Mouse (Mus musculus) MEL (cell line): ENCODE results near the gene Syngr4.

Source experiments
- CTCF ChIP-seq, 3 experiments: IDR thresholded peaks in 2 of 3; conservative IDR thresholded peaks in 1 of 3; 2 replicates each; pipeline ENCODE4 v1.5.1; 2011 to 2012; ENCODE audit warnings: low read length in 3 of 3, low read depth in 2 of 3, mild to moderate bottlenecking in 2 of 3, improper control_type of control experiment in 1 of 3, inconsistent platforms in 1 of 3, mixed read lengths in 1 of 3, moderate library complexity in 1 of 3; ENCODE audit not compliant: control insufficient read depth in 1 of 3, insufficient read depth in 1 of 3, poor library complexity in 1 of 3, severe bottlenecking in 1 of 3
- ELF1 ChIP-seq: IDR thresholded peaks from 2 replicates; pipeline ENCODE4 v1.6.1; 2014; ENCODE audit warnings: low read depth, mild to moderate bottlenecking, inconsistent platforms, low read length, improper control_type of control experiment, moderate library complexity
- EP300 ChIP-seq, 2 experiments: IDR thresholded peaks; 2 replicates each; pipeline ENCODE4 v1.6.1; 2011; ENCODE audit warnings: improper control_type of control experiment in 2 of 2, low read length in 2 of 2, low read depth in 1 of 2, mild to moderate bottlenecking in 1 of 2
- HCFC1 ChIP-seq: IDR thresholded peaks from 2 replicates; pipeline ENCODE4 v1.6.1; 2012; ENCODE audit warnings: low read depth, mild to moderate bottlenecking, inconsistent platforms, low read length, improper control_type of control experiment, moderate library complexity
- KAT2A ChIP-seq: conservative IDR thresholded peaks from 2 replicates; pipeline ENCODE4 v1.6.1; 2012; ENCODE audit warnings: low read depth, low read length, improper control_type of control experiment, inconsistent platforms
- MEF2A ChIP-seq: IDR thresholded peaks from 2 replicates; pipeline ENCODE4 v1.6.1; 2014; ENCODE audit warnings: low read depth, mild to moderate bottlenecking, inconsistent platforms, low read length, improper control_type of control experiment; ENCODE audit not compliant: poor library complexity, insufficient replicate concordance, severe bottlenecking; ENCODE audit errors: extremely low read depth
- MXI1 ChIP-seq: IDR thresholded peaks from 2 replicates; pipeline ENCODE4 v1.6.1; 2011; ENCODE audit warnings: mild to moderate bottlenecking, low read depth, low read length, improper control_type of control experiment
- POLR2A ChIP-seq, 2 experiments: IDR thresholded peaks; 2 replicates each; pipeline ENCODE4 v1.6.1; 2011 to 2012; ENCODE audit warnings: low read length in 2 of 2, mild to moderate bottlenecking in 2 of 2, control low read depth in 1 of 2, improper control_type of control experiment in 1 of 2, low read depth in 1 of 2, moderate library complexity in 1 of 2; ENCODE audit not compliant: control insufficient read depth in 1 of 2, insufficient read depth in 1 of 2, poor library complexity in 1 of 2
- UBTF ChIP-seq: IDR thresholded peaks from 2 replicates; pipeline ENCODE4 v1.6.1; 2012; ENCODE audit warnings: low read depth, mild to moderate bottlenecking, inconsistent platforms, low read length, improper control_type of control experiment, moderate library complexity, borderline replicate concordance; ENCODE audit not compliant: insufficient read depth
- USF2 ChIP-seq, 2 experiments: IDR thresholded peaks; 2 replicates each; pipeline ENCODE4 v1.6.1; 2011 to 2012; ENCODE audit warnings: improper control_type of control experiment in 2 of 2, low read length in 2 of 2, borderline replicate concordance in 1 of 2, inconsistent platforms in 1 of 2, low read depth in 1 of 2, mild to moderate bottlenecking in 1 of 2; ENCODE audit not compliant: insufficient read depth in 1 of 2
- ZNF384 ChIP-seq: IDR thresholded peaks from 2 replicates; pipeline ENCODE4 v1.6.1; 2012; ENCODE audit warnings: low read depth, mild to moderate bottlenecking, inconsistent platforms, low read length, improper control_type of control experiment

DNA sequence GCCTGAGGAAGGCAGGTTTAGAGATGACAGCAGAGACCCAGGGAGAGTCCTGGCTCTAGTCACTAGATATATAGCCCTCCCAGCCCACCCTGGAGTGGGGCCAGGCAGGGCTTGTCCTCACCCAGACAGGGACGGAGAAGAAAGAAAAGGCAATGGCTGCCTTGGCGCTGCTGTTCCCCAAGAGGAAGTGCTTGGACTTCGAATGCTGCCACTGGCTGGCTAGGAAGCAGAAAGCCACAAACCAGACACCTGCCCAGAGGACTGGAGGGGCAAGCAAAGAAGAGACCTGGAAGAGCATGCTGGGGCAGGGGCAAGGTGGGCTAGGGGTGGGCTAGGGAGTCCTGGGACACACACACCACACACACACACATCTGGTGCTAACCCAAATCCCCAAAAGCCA, 9.3 kb downstream of the Syngr4 start:
- TF ChIP-seq POLR2A (IDR thresholded peaks at IDR 0.05; ENCODE audit: control insufficient read depth in 1 of 2, insufficient read depth in 1 of 2, low read depth in 1 of 2, low read length in 2 of 2, poor library complexity in 1 of 2) = no peak
- no peak for TF ChIP-seq CTCF (IDR thresholded peaks at IDR 0.05 in 2 of 3, conservative IDR thresholded peaks at IDR 0.05 in 1 of 3; ENCODE audit: control insufficient read depth in 1 of 3, insufficient read depth in 1 of 3, low read depth in 2 of 3, low read length in 3 of 3, poor library complexity in 1 of 3, severe bottlenecking in 1 of 3)
- TF ChIP-seq KAT2A = no peak
- TF ChIP-seq ELF1 = no peak
- no peak for TF ChIP-seq EP300 (IDR thresholded peaks at IDR 0.05; ENCODE audit: low read depth in 1 of 2, low read length in 2 of 2)
- no peak for TF ChIP-seq USF2 (IDR thresholded peaks at IDR 0.05; ENCODE audit: borderline replicate concordance in 1 of 2, insufficient read depth in 1 of 2, low read depth in 1 of 2, low read length in 2 of 2)
- TF ChIP-seq MXI1 = no peak
- no peak for TF ChIP-seq UBTF
- no peak for TF ChIP-seq HCFC1
- TF ChIP-seq MEF2A = no peak
- TF ChIP-seq ZNF384 = no peak
